Mouse (Mus musculus) kidney, adult 2 months (tissue): ENCODE measurements around the gene Ccl22. TPM values are rescaled to one million over a fixed set of nuclear protein-coding genes. Genes with fewer than 3 reads are reported as not detected.
A peak's percentile ranks its signal among the peaks of the same experiment; 100 is the strongest.

Experiments
- DNase-seq: peaks from one replicate; pipeline ENCODE4 v3.0.0; 2021
- H3K27ac ChIP-seq: fragments of 200-500 bp; 2 replicates; pipeline ENCODE4 v1.5.1; 2012; ENCODE audit warnings: low read depth, low read length, control low read depth, inconsistent platforms; ENCODE audit not compliant: insufficient read depth
- H3K27me3 ChIP-seq: fragments of 200-500 bp; replicated peaks from 2 replicates; pipeline ENCODE4 v1.6.1; 2012; ENCODE audit warnings: mild to moderate bottlenecking, moderate library complexity, low read length, inconsistent platforms; ENCODE audit not compliant: control insufficient read depth, insufficient read depth
- H3K36me3 ChIP-seq: fragments of 200-500 bp; 2 replicates; pipeline ENCODE4 v1.6.1; 2012; ENCODE audit warnings: mild to moderate bottlenecking, moderate library complexity, low read length, inconsistent platforms; ENCODE audit not compliant: control insufficient read depth, insufficient read depth
- H3K4me1 ChIP-seq: fragments of 200-500 bp; 2 replicates; pipeline ENCODE4 v1.6.1; 2011; ENCODE audit warnings: low read length; ENCODE audit not compliant: control insufficient read depth, insufficient read depth
- H3K4me3 ChIP-seq: fragments of 200-500 bp; 2 replicates; pipeline ENCODE4 v1.5.1; 2011; ENCODE audit warnings: mild to moderate bottlenecking, low read depth, low read length, control low read depth; ENCODE audit not compliant: insufficient read depth
- CTCF ChIP-seq: fragments of 200-500 bp; conservative IDR thresholded peaks from 2 replicates; pipeline ENCODE4 v1.5.1; 2011; ENCODE audit warnings: low read depth, mild to moderate bottlenecking, control low read depth, low read length, moderate library complexity, mixed read lengths; ENCODE audit not compliant: insufficient read depth, insufficient read length
- POLR2A ChIP-seq: fragments of 200-500 bp; IDR thresholded peaks from one replicate; pipeline ENCODE4 v1.6.1; 2011; ENCODE audit warnings: low read depth, low read length, control low read depth
- WGBS: fragments of 180-500 bp; shearing (Covaris S2); methylation state at CpG from one replicate; pipeline ENCODE4 v1.1.7; 2018; 5-methylcytosine and 5-hydroxymethylcytosine counted together
- polyA plus RNA-seq: library from polyadenylated mRNA; depleted of rRNA; stranded (reverse); fragments of >200 nt; gene quantifications from 2 replicates; pipeline ENCODE4 v1.2.3, GENCODE M21; 2012

The Ccl22 gene
- polyA plus RNA-seq, 1 experiment, result 3.7 TPM

GRCm38 (mm10) chr8:94735426-94736094 is 9.8 kb upstream of the Ccl22 start:
- DNase-seq, result peak; percentile 44
- Histone ChIP-seq H3K27me3 (no peaks in the 10 kb centered on the region), H3K4me3 (no peak overlapping the region), H3K4me1 (no peaks in the 10 kb centered on the region), H3K36me3 (no peaks in the 10 kb centered on the region), H3K27ac (no peak overlapping the region)
- 60% methylated on average over 5 of the region's 5 CpGs for WGBS
- TF ChIP-seq CTCF (no peak), POLR2A (no peak)

- H3K4me1 ChIP-seq, result no peaks in the 10 kb centered on the region
- TF ChIP-seq POLR2A, result no peak
- no peak for TF ChIP-seq CTCF
- no peak for DNase-seq
- H3K27me3 ChIP-seq, result no peaks in the 10 kb centered on the region
- no peak overlapping the region for H3K4me3 ChIP-seq
- WGBS, result 78% methylated on average over 6 of the region's 6 CpGs
- no peak overlapping the region for H3K27ac ChIP-seq
- no peaks in the 10 kb centered on the region for H3K36me3 ChIP-seq
Observed at GRCm38 (mm10) chr8:94739829-94740228, 5.6 kb upstream of the Ccl22 start.

- WGBS, result 89% methylated on average over 3 of the region's 3 CpGs
- Histone ChIP-seq H3K4me1 (no peaks in the 10 kb centered on the region), H3K27me3 (no peaks in the 10 kb centered on the region), H3K4me3 (no peak overlapping the region), H3K36me3 (no peaks in the 10 kb centered on the region), H3K27ac (no peak overlapping the region)
- no peak for DNase-seq
- no peak for TF ChIP-seq CTCF
- TF ChIP-seq POLR2A, result no peak
Observed at GRCm38 (mm10) chr8:94740591-94740990, 4.8 kb upstream of the Ccl22 start.

- H3K36me3 ChIP-seq, result no peaks in the 10 kb centered on the region
- H3K4me1 ChIP-seq, result no peaks in the 10 kb centered on the region
- no peak overlapping the region for H3K27ac ChIP-seq
- no peak for DNase-seq
- no peak for TF ChIP-seq POLR2A
- 91% methylated on average over 4 of the region's 4 CpGs for WGBS
- no peaks in the 10 kb centered on the region for H3K27me3 ChIP-seq
- H3K4me3 ChIP-seq, result no peak overlapping the region
Observed at GRCm38 (mm10) chr8:94741726-94742125, 3.7 kb upstream of the Ccl22 start.

- Histone ChIP-seq H3K27ac (no peak overlapping the region), H3K4me3 (no peak overlapping the region), H3K4me1 (no peaks in the 10 kb centered on the region), H3K36me3 (no peaks in the 10 kb centered on the region), H3K27me3 (no peaks in the 10 kb centered on the region)
- TF ChIP-seq CTCF, result no peak
- no peak for DNase-seq
- 86% methylated on average over 5 of the region's 5 CpGs for WGBS
Observed at GRCm38 (mm10) chr8:94744484-94744883, 906 bp upstream of the Ccl22 start.

GRCm38 (mm10) chr8:94744972-94745371 is 418 bp upstream of the Ccl22 start:
- H3K27ac ChIP-seq, result no peak overlapping the region
- TF ChIP-seq CTCF (no peak), POLR2A (no peak)
- H3K4me3 ChIP-seq, result no peak overlapping the region
- DNase-seq, result no peak
- 86% methylated on average over 9 of the region's 9 CpGs for WGBS
- no peaks in the 10 kb centered on the region for H3K36me3 ChIP-seq
- H3K27me3 ChIP-seq, result no peaks in the 10 kb centered on the region
- no peaks in the 10 kb centered on the region for H3K4me1 ChIP-seq

GRCm38 (mm10) chr8:94746832-94747231 is 1.4 kb downstream of the Ccl22 start:
- no peak for DNase-seq
- Histone ChIP-seq H3K4me3 (no peak overlapping the region), H3K4me1 (no peaks in the 10 kb centered on the region), H3K27me3 (no peaks in the 10 kb centered on the region), H3K36me3 (no peaks in the 10 kb centered on the region), H3K27ac (no peak overlapping the region)
- WGBS, result 83% methylated on average over 8 of the region's 8 CpGs
- TF ChIP-seq CTCF (no peak), POLR2A (no peak)
